Mouse (Mus musculus): ENCODE results near the gene 2900092C05Rik. TPM values are rescaled to one million over a fixed set of nuclear protein-coding genes. Genes with fewer than 3 reads are reported as not detected.

2900092C05Rik gene
- not detected in 2 replicates for total RNA-seq (2017)

- ATAC-seq (ENCODE audit: extremely low read depth, insufficient number of reproducible peaks, low FRiP score, poor library complexity, severe bottlenecking), result no peak
Observed at GRCm38 (mm10) chr7:12512217-12512616, at the start of gene 2900092C05Rik. Gene 2900092C05Rik (plus strand): TSS chr7:12512517.

- ATAC-seq (ENCODE audit: extremely low read depth, insufficient number of reproducible peaks, low FRiP score, poor library complexity, severe bottlenecking), result peak; percentile 97
Observed at GRCm38 (mm10) chr7:12478158-12479008, 33.9 kb upstream of the 2900092C05Rik start, which contains the start of gene Zfp606. Gene Zfp606 (plus strand): TSS chr7:12478293.

GRCm38 (mm10) chr7:12479009-12479346, 33.3 kb upstream of the 2900092C05Rik start:
- no peak for ATAC-seq (ENCODE audit: extremely low read depth, insufficient number of reproducible peaks, low FRiP score, poor library complexity, severe bottlenecking)

- no peak for ATAC-seq (ENCODE audit: extremely low read depth, insufficient number of reproducible peaks, low FRiP score, poor library complexity, severe bottlenecking)
Observed at GRCm38 (mm10) chr7:12479525-12479924, 32.8 kb upstream of the 2900092C05Rik start.

- ATAC-seq (ENCODE audit: extremely low read depth, insufficient number of reproducible peaks, low FRiP score, poor library complexity, severe bottlenecking), result no peak
Observed at GRCm38 (mm10) chr7:12483771-12484170, 28.5 kb upstream of the 2900092C05Rik start.

- no peak for ATAC-seq (ENCODE audit: extremely low read depth, insufficient number of reproducible peaks, low FRiP score, poor library complexity, severe bottlenecking)
Observed at GRCm38 (mm10) chr7:12485956-12486355, 26.4 kb upstream of the 2900092C05Rik start.

GRCm38 (mm10) chr7:12486691-12487090, 25.6 kb upstream of the 2900092C05Rik start:
- ATAC-seq (ENCODE audit: extremely low read depth, insufficient number of reproducible peaks, low FRiP score, poor library complexity, severe bottlenecking), result no peak

GRCm38 (mm10) chr7:12510913-12511312, 1.4 kb upstream of the 2900092C05Rik start:
- ATAC-seq (ENCODE audit: extremely low read depth, insufficient number of reproducible peaks, low FRiP score, poor library complexity, severe bottlenecking), result no peak

Other genes starting within 250 kb of the 2900092C05Rik start
- 0.93 TPM in 1 of 2 replicates, not detected in the other for gene Vmn1r81, start 244.2 kb upstream of the 2900092C05Rik start, total RNA-seq (2017)
- gene Vmn1r82, start 212.1 kb upstream of the 2900092C05Rik start, total RNA-seq (2017), result 0.12 TPM in 1 of 2 replicates, not detected in the other
- gene Vmn1r83, start 183.0 kb upstream of the 2900092C05Rik start, total RNA-seq (2017), result not detected in 2 replicates
- not detected in 2 replicates for gene Vmn1r84, start 143.2 kb upstream of the 2900092C05Rik start, total RNA-seq (2017)
- gene Zfp551, start 89.8 kb upstream of the 2900092C05Rik start, total RNA-seq (2017), result 1.5 and 1.9 TPM in 2 replicates
- 10.2 and 11.5 TPM in 2 replicates for gene Zfp606, start 34.2 kb upstream of the 2900092C05Rik start, total RNA-seq (2017)
- gene Vmn2r53, start 96.3 kb downstream of the 2900092C05Rik start, total RNA-seq (2017), result 0.12 TPM in 2 replicates
- gene Vmn2r54, start 127.8 kb downstream of the 2900092C05Rik start, total RNA-seq (2017), result not detected in 2 replicates
- not detected in 2 replicates for gene Vmn2r55, start 172.5 kb downstream of the 2900092C05Rik start, total RNA-seq (2017)
- not detected in 2 replicates for gene Vmn2r56, start 222.5 kb downstream of the 2900092C05Rik start, total RNA-seq (2017)

Measured in neutrophil, adult 5-6 weeks (primary cell).